Mouse (Mus musculus): Measurements from ENCODE around the gene Rhox3a2. TPM values are rescaled to one million over a fixed set of nuclear protein-coding genes. Genes with fewer than 3 reads are reported as not detected.
"Not testable (repeated sequence)": the region's sequence is repeated elsewhere in the genome, so short reads cannot be mapped to it uniquely, and the experiment has no call there.

Rhox3a2 gene
- total RNA-seq (2014; fragmentation: Nextera tagmentation) (not detected in 2 replicates), total RNA-seq (2017) (not detected in 2 replicates)

GRCm38 (mm10) chrX:37379728-37380127, at the start of gene Rhox3a2:
Gene Rhox3a2 (plus strand): TSS chrX:37380028.
- ATAC-seq (replicated peaks; ENCODE audit: poor library complexity, severe bottlenecking) = not testable (repeated sequence)

- not testable (repeated sequence) for ATAC-seq (replicated peaks; ENCODE audit: poor library complexity, severe bottlenecking)
Measured at GRCm38 (mm10) chrX:37390548-37390947, 10.7 kb downstream of the Rhox3a2 start, which contains the start of gene Rhox4a2. Gene Rhox4a2 (plus strand): TSS chrX:37390848.

- not testable (repeated sequence) for ATAC-seq (replicated peaks; ENCODE audit: poor library complexity, severe bottlenecking)
Measured at GRCm38 (mm10) chrX:37411767-37412166, 31.9 kb downstream of the Rhox3a2 start, which contains the start of gene Rhox2b. Gene Rhox2b (plus strand): TSS chrX:37412067.

GRCm38 (mm10) chrX:37432194-37432593, 52.4 kb downstream of the Rhox3a2 start, which contains the start of gene Rhox4b:
Gene Rhox4b (plus strand): TSS chrX:37432494.
- not testable (repeated sequence) for ATAC-seq (replicated peaks; ENCODE audit: poor library complexity, severe bottlenecking)

Other genes with a start within 250 kb of the Rhox3a2 start
- gene Akap14, start 211.2 kb upstream of the Rhox3a2 start, total RNA-seq (2014; fragmentation: Nextera tagmentation) = not detected in 2 replicates
- not detected in 2 replicates for gene Akap14, start 211.2 kb upstream of the Rhox3a2 start, total RNA-seq (2017)
- 227 and 528 TPM in 2 replicates for gene Ndufa1, start 188.9 kb upstream of the Rhox3a2 start, total RNA-seq (2014; fragmentation: Nextera tagmentation)
- 90.1 and 112 TPM in 2 replicates for gene Ndufa1, start 188.9 kb upstream of the Rhox3a2 start, total RNA-seq (2017)
- 0.73 and 5.8 TPM in 2 replicates for gene Rnf113a1, start 188.8 kb upstream of the Rhox3a2 start, total RNA-seq (2014; fragmentation: Nextera tagmentation)
- 2.9 and 3.8 TPM in 2 replicates for gene Rnf113a1, start 188.8 kb upstream of the Rhox3a2 start, total RNA-seq (2017)
- not detected in 2 replicates for gene Gm9, start 169.0 kb upstream of the Rhox3a2 start, total RNA-seq (2014; fragmentation: Nextera tagmentation)
- not detected in 2 replicates for gene Gm9, start 169.0 kb upstream of the Rhox3a2 start, total RNA-seq (2017)
- not detected in 2 replicates for gene Rhox1, start 157.8 kb upstream of the Rhox3a2 start, total RNA-seq (2014; fragmentation: Nextera tagmentation)
- gene Rhox1, start 157.8 kb upstream of the Rhox3a2 start, total RNA-seq (2017) = not detected in 2 replicates
- not detected in 2 replicates for gene Rhox2a, start 135.1 kb upstream of the Rhox3a2 start, total RNA-seq (2014; fragmentation: Nextera tagmentation)
- not detected in 2 replicates for gene Rhox2a, start 135.1 kb upstream of the Rhox3a2 start, total RNA-seq (2017)
- gene Rhox3a, start 130.1 kb upstream of the Rhox3a2 start, total RNA-seq (2014; fragmentation: Nextera tagmentation) = not detected in 2 replicates
- gene Rhox3a, start 130.1 kb upstream of the Rhox3a2 start, total RNA-seq (2017) = not detected in 2 replicates
- gene Rhox4a, start 114.7 kb upstream of the Rhox3a2 start, total RNA-seq (2014; fragmentation: Nextera tagmentation) = not detected in 2 replicates
- not detected in 2 replicates for gene Rhox4a, start 114.7 kb upstream of the Rhox3a2 start, total RNA-seq (2017)
- not detected in 2 replicates for gene Rhox4a2, start 10.8 kb downstream of the Rhox3a2 start, total RNA-seq (2014; fragmentation: Nextera tagmentation)
- not detected in 2 replicates for gene Rhox4a2, start 10.8 kb downstream of the Rhox3a2 start, total RNA-seq (2017)
- gene Rhox2b, start 32.0 kb downstream of the Rhox3a2 start, total RNA-seq (2014; fragmentation: Nextera tagmentation) = not detected in 2 replicates
- not detected in 2 replicates for gene Rhox2b, start 32.0 kb downstream of the Rhox3a2 start, total RNA-seq (2017)
- not detected in 2 replicates for gene Rhox4b, start 52.5 kb downstream of the Rhox3a2 start, total RNA-seq (2014; fragmentation: Nextera tagmentation)
- gene Rhox4b, start 52.5 kb downstream of the Rhox3a2 start, total RNA-seq (2017) = not detected in 2 replicates
- not detected in 2 replicates for gene Rhox2c, start 73.7 kb downstream of the Rhox3a2 start, total RNA-seq (2014; fragmentation: Nextera tagmentation)
- gene Rhox2c, start 73.7 kb downstream of the Rhox3a2 start, total RNA-seq (2017) = not detected in 2 replicates
- not detected in 2 replicates for gene Rhox3c, start 78.6 kb downstream of the Rhox3a2 start, total RNA-seq (2014; fragmentation: Nextera tagmentation)
- gene Rhox3c, start 78.6 kb downstream of the Rhox3a2 start, total RNA-seq (2017) = not detected in 2 replicates
- gene Rhox4c, start 100.3 kb downstream of the Rhox3a2 start, total RNA-seq (2014; fragmentation: Nextera tagmentation) = not detected in 2 replicates
- gene Rhox4c, start 100.3 kb downstream of the Rhox3a2 start, total RNA-seq (2017) = not detected in 2 replicates
- not detected in 2 replicates for gene Rhox2d, start 113.4 kb downstream of the Rhox3a2 start, total RNA-seq (2014; fragmentation: Nextera tagmentation)
- gene Rhox2d, start 113.4 kb downstream of the Rhox3a2 start, total RNA-seq (2017) = not detected in 2 replicates
- not detected in 2 replicates for gene Rhox4d, start 134.3 kb downstream of the Rhox3a2 start, total RNA-seq (2014; fragmentation: Nextera tagmentation)
- not detected in 2 replicates for gene Rhox4d, start 134.3 kb downstream of the Rhox3a2 start, total RNA-seq (2017)
- gene Rhox2e, start 150.4 kb downstream of the Rhox3a2 start, total RNA-seq (2014; fragmentation: Nextera tagmentation) = not detected in 2 replicates
- gene Rhox2e, start 150.4 kb downstream of the Rhox3a2 start, total RNA-seq (2017) = not detected in 2 replicates
- not detected in 2 replicates for gene Rhox3e, start 162.0 kb downstream of the Rhox3a2 start, total RNA-seq (2014; fragmentation: Nextera tagmentation)
- gene Rhox3e, start 162.0 kb downstream of the Rhox3a2 start, total RNA-seq (2017) = not detected in 2 replicates
- gene Rhox4e, start 177.4 kb downstream of the Rhox3a2 start, total RNA-seq (2014; fragmentation: Nextera tagmentation) = not detected in 2 replicates
- gene Rhox4e, start 177.4 kb downstream of the Rhox3a2 start, total RNA-seq (2017) = not detected in 2 replicates
- not detected in 2 replicates for gene Rhox2f, start 191.4 kb downstream of the Rhox3a2 start, total RNA-seq (2014; fragmentation: Nextera tagmentation)
- gene Rhox2f, start 191.4 kb downstream of the Rhox3a2 start, total RNA-seq (2017) = not detected in 2 replicates
- gene Rhox3f, start 201.0 kb downstream of the Rhox3a2 start, total RNA-seq (2014; fragmentation: Nextera tagmentation) = not detected in 2 replicates
- not detected in 2 replicates for gene Rhox3f, start 201.0 kb downstream of the Rhox3a2 start, total RNA-seq (2017)
- not detected in 2 replicates for gene Rhox4f, start 227.7 kb downstream of the Rhox3a2 start, total RNA-seq (2014; fragmentation: Nextera tagmentation)
- gene Rhox4f, start 227.7 kb downstream of the Rhox3a2 start, total RNA-seq (2017) = not detected in 2 replicates
- gene Rhox3g, start 248.6 kb downstream of the Rhox3a2 start, total RNA-seq (2014; fragmentation: Nextera tagmentation) = not detected in 2 replicates
- not detected in 2 replicates for gene Rhox3g, start 248.6 kb downstream of the Rhox3a2 start, total RNA-seq (2017)